Mouse (Mus musculus) heart, adult 2 months (tissue): ENCODE data around the gene Bag2. TPM values are rescaled to one million over a fixed set of nuclear protein-coding genes. Genes with fewer than 3 reads are reported as not detected.
A peak's percentile ranks its signal among the peaks of the same experiment; 100 is the strongest.

Source experiments
- DNase-seq, 2 experiments: peaks; one replicate each; pipeline ENCODE4 v3.0.0; 2021
- H3K27ac ChIP-seq: fragments of 200-600 bp; 2 replicates; pipeline ENCODE4 v1.8.1; 2022
- H3K27me3 ChIP-seq: fragments of 200-500 bp; 2 replicates; pipeline ENCODE4 v1.6.1; 2012; ENCODE audit warnings: mild to moderate bottlenecking, low read length, inconsistent platforms, mixed read lengths; ENCODE audit not compliant: control insufficient read depth, insufficient read depth
- H3K36me3 ChIP-seq: fragments of 200-500 bp; 2 replicates; pipeline ENCODE4 v1.6.1; 2012; ENCODE audit warnings: low read length, inconsistent platforms; ENCODE audit not compliant: control insufficient read depth, insufficient read depth
- H3K4me1 ChIP-seq: fragments of 200-500 bp; 2 replicates; pipeline ENCODE4 v1.6.1; 2011; ENCODE audit warnings: low read length; ENCODE audit not compliant: control insufficient read depth, insufficient read depth
- H3K4me3 ChIP-seq: fragments of 200-600 bp; 2 replicates; pipeline ENCODE4 v1.8.1; 2022
- H3K79me2 ChIP-seq: fragments of 200-500 bp; replicated peaks from 2 replicates; pipeline ENCODE4 v1.6.1; 2012; ENCODE audit warnings: mild to moderate bottlenecking, inconsistent platforms, low read length, moderate library complexity, mixed read lengths; ENCODE audit not compliant: control insufficient read depth, insufficient read depth
- H3K9ac ChIP-seq: fragments of 200-500 bp; 2 replicates; pipeline ENCODE4 v1.6.1; 2012; ENCODE audit warnings: low read depth, mild to moderate bottlenecking, control low read depth, inconsistent platforms, low read length, mixed read lengths
- CTCF ChIP-seq: fragments of 200-600 bp; IDR thresholded peaks from 2 replicates; pipeline ENCODE4 v1.8.1; 2022; ENCODE audit warnings: antibody characterized with exemption, mild to moderate bottlenecking, moderate library complexity
- EP300 ChIP-seq: fragments of 200-500 bp; IDR thresholded peaks from 2 replicates; pipeline ENCODE4 v1.6.1; 2011; ENCODE audit warnings: low read depth, low read length, control low read depth; ENCODE audit not compliant: insufficient read depth
- POLR2A ChIP-seq: fragments of 200-500 bp; IDR thresholded peaks from 2 replicates; pipeline ENCODE4 v1.6.1; 2011; ENCODE audit warnings: mild to moderate bottlenecking, low read depth, low read length, control low read depth; ENCODE audit not compliant: insufficient read depth
- WGBS: fragments of 180-500 bp; shearing (Covaris S2); methylation state at CpG from one replicate; pipeline ENCODE4 v1.1.7; 2018; 5-methylcytosine and 5-hydroxymethylcytosine counted together
- intact Hi-C: fragments of 180-260 bp; cut with DNase I; formaldehyde crosslinking; loops from one replicate; pipeline ENCODE4 v1.15.1; 2025
- long read RNA-seq: library from polyadenylated mRNA; stranded (forward); transcript quantifications from one replicate; pipeline ENCODE4 v2.0.0, GENCODE M21; 2021
- polyA plus RNA-seq: library from polyadenylated mRNA; depleted of rRNA; stranded (reverse); fragments of >200 nt; gene quantifications from 2 replicates; pipeline ENCODE4 v1.2.3, GENCODE M21; 2012; rRNA removed
- total RNA-seq, 2 experiments: library from RNA; stranded (reverse); gene quantifications; 2 replicates each; pipeline ENCODE4 v1.2.3; 2021

Bag2 gene
- total RNA-seq = 10 to 100 TPM; 30.7 to 35.3 TPM
- polyA plus RNA-seq = 49.1 and 54.5 TPM in 2 replicates
- long read RNA-seq, transcript Bag2-201 (3 exons, 1,860 nt) = major isoform, 30 of 56 reads
- long read RNA-seq, partial matches to known transcripts = 5 of 56 reads
- long read RNA-seq, other reads (novel, unspliced or antisense) = 21 of 56 reads

GRCm38 (mm10) chr1:33757491-33758041, at the start of gene Bag2:
TSS of gene Bag2 (minus strand) at chr1:33757795.
- peak within 1 kb of the TSS; percentile 78 for H3K9ac ChIP-seq
- H3K4me1 ChIP-seq = peaks cover 3% of the 10 kb centered on the region
- H3K36me3 ChIP-seq = no peaks in the 10 kb centered on the region
- peak within 1 kb of the TSS; percentile 89 for H3K4me3 ChIP-seq
- intact Hi-C loops = loop anchor here (10.0 kb wide), 1 partner anchor 207 kb away; no protein-coding TSS in a partner anchor
- H3K27me3 ChIP-seq = no peaks in the 10 kb centered on the region
- DNase-seq = peak; percentile 82 to 83
- under 1% methylated on average over 61 of the region's 61 CpGs for WGBS
- TF ChIP-seq POLR2A (peak; percentile 44; the same call in 1 of the 2 replicates), EP300 (no peak), CTCF (peak; percentile 39)
- H3K27ac ChIP-seq = peak within 1 kb of the TSS; percentile 93
- no peaks in the 10 kb centered on the region for H3K79me2 ChIP-seq

- no peak overlapping the region for H3K4me3 ChIP-seq
- no peak overlapping the region for H3K9ac ChIP-seq
- TF ChIP-seq POLR2A (no peak), CTCF (no peak), EP300 (no peak)
- peaks cover 12% of the 10 kb centered on the region for H3K36me3 ChIP-seq
- H3K79me2 ChIP-seq = no peaks in the 10 kb centered on the region; the same call in 1 of the 2 replicates
- 95% methylated on average over 2 of the region's 2 CpGs for WGBS
- intact Hi-C loops = no loop called here
- H3K27me3 ChIP-seq = no peaks in the 10 kb centered on the region
- no peak for DNase-seq
- H3K4me1 ChIP-seq = no peaks in the 10 kb centered on the region
- no peak overlapping the region for H3K27ac ChIP-seq
Observed at GRCm38 (mm10) chr1:33803323-33803722, 45.7 kb upstream of the Bag2 start.

- Histone ChIP-seq H3K36me3 (peaks cover 12% of the 10 kb centered on the region), H3K79me2 (no peaks in the 10 kb centered on the region; the same call in 1 of the 2 replicates), H3K27me3 (no peaks in the 10 kb centered on the region), H3K9ac (no peak overlapping the region), H3K27ac (no peak overlapping the region), H3K4me1 (no peaks in the 10 kb centered on the region), H3K4me3 (no peak overlapping the region)
- no peak for DNase-seq
- 80% methylated on average over 3 of the region's 3 CpGs for WGBS
- TF ChIP-seq EP300 (no peak), CTCF (no peak)
- intact Hi-C loops = no loop called here
Observed at GRCm38 (mm10) chr1:33799620-33800019, 42.0 kb upstream of the Bag2 start.

- no peak overlapping the region for H3K27ac ChIP-seq
Observed at GRCm38 (mm10) chr1:33788493-33788892, 30.9 kb upstream of the Bag2 start.

GRCm38 (mm10) chr1:33788072-33788471, 30.5 kb upstream of the Bag2 start:
- Histone ChIP-seq H3K27me3 (no peaks in the 10 kb centered on the region), H3K79me2 (peaks cover 7% of the 10 kb centered on the region), H3K4me3 (no peak overlapping the region), H3K9ac (no peak overlapping the region), H3K36me3 (peaks cover 2% of the 10 kb centered on the region; the same call in 1 of the 2 replicates), H3K27ac (no peak overlapping the region), H3K4me1 (peaks cover 4% of the 10 kb centered on the region)
- DNase-seq = no peak
- 77% methylated on average over 5 of the region's 5 CpGs for WGBS
- no peak for TF ChIP-seq CTCF
- no peak for TF ChIP-seq EP300
- no peak for TF ChIP-seq POLR2A
- intact Hi-C loops = no loop called here

More at GRCm38 (mm10) chr1:33788493-33788892, 30.9 kb upstream of the Bag2 start:
- Histone ChIP-seq H3K9ac (no peak overlapping the region), H3K4me1 (peaks cover 4% of the 10 kb centered on the region), H3K36me3 (peaks cover 2% of the 10 kb centered on the region; the same call in 1 of the 2 replicates), H3K4me3 (no peak overlapping the region), H3K27me3 (no peaks in the 10 kb centered on the region), H3K79me2 (peaks cover 7% of the 10 kb centered on the region)
- DNase-seq = no peak
- 26% methylated on average over 3 of the region's 3 CpGs for WGBS
- no peak for TF ChIP-seq EP300
- TF ChIP-seq POLR2A = no peak
- no peak for TF ChIP-seq CTCF
- intact Hi-C loops = no loop called here

GRCm38 (mm10) chr1:33784561-33784960, 27.0 kb upstream of the Bag2 start:
- no peak for TF ChIP-seq EP300
- no peak for TF ChIP-seq CTCF
- no peak for TF ChIP-seq POLR2A
- Histone ChIP-seq H3K9ac (no peak overlapping the region), H3K27ac (no peak overlapping the region), H3K36me3 (peaks cover 2% of the 10 kb centered on the region; the same call in 1 of the 2 replicates), H3K27me3 (no peaks in the 10 kb centered on the region), H3K79me2 (peaks cover 6% of the 10 kb centered on the region), H3K4me1 (peaks cover 4% of the 10 kb centered on the region), H3K4me3 (no peak overlapping the region)
- DNase-seq = no peak
- intact Hi-C loops = no loop called here
- 96% methylated on average over 5 of the region's 5 CpGs for WGBS
